Mouse (Mus musculus) liver, postnatal 0 days (tissue): ENCODE measurements around the gene Olfr1502.

Experiments
- CTCF ChIP-seq: sonication (generic); IDR thresholded peaks from 2 replicates; pipeline ENCODE4 v1.5.1; 2016; ENCODE audit warnings: antibody characterized with exemption, low read depth
- EP300 ChIP-seq: IDR thresholded peaks from 2 replicates; pipeline ENCODE4 v1.6.1; 2016; ENCODE audit warnings: antibody characterized with exemption, low read depth, mild to moderate bottlenecking

DNA sequence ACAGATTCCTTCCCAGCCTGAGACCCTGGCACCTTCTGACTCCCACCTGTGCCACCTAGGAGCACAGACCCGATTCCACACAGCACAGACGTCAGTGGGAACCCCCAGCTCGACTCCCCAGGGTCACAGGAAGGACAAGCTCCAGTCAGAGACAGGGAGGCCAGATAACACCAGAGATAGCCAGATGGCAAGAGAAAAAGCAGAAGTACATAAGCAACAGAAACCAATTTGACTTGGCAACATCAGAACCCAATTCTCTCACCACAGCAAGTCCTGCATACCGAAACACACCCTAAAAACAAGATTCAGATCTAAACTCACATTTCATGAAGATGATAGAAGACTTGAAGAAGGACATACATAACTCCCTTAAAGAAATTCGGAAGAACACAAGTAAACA is 40.7 kb upstream of the Olfr1502 start:
- no peak for TF ChIP-seq CTCF
- TF ChIP-seq EP300 = no peak
